Mouse (Mus musculus): ENCODE measurements around the gene Tmem184b.

- no peak for TF ChIP-seq CTCF (IDR thresholded peaks at IDR 0.05; ENCODE audit: low read depth, low read length)
- TF ChIP-seq TAL1 (conservative IDR thresholded peaks at IDR 0.05; ENCODE audit: low read depth, low read length): no peak
- no peak for TF ChIP-seq POLR2AphosphoS5 (IDR thresholded peaks at IDR 0.05; ENCODE audit: insufficient replicate concordance, low read depth, low read length)
- no peak for TF ChIP-seq GATA1 (IDR thresholded peaks at IDR 0.05; ENCODE audit: borderline replicate concordance, low read length)
- TF ChIP-seq GATA2 (IDR thresholded peaks at IDR 0.05; ENCODE audit: borderline replicate concordance, low read depth, low read length): no peak
These were observed 50.9 kb downstream of the Tmem184b start for GRCm38 (mm10) chr15:79352479-79352878.

Data from G1E (cell line).